Mouse (Mus musculus) heart, embryonic 12.5 days (tissue): ENCODE measurements at regions not wholly inside any gene's neighbourhood (a gene's known extent, or its start where the extent isn't known, plus 50 kb on each side); places are given as distances from the start of the nearest gene placed in this dataset.
A peak's percentile ranks its signal among the peaks of the same experiment; 100 is the strongest.

ENCODE experiments used
- ATAC-seq: fragments of 200-750 bp; cut with Nextera tagmentation; 2 replicates; pipeline ENCODE4 v1.8.0; 2017; ENCODE audit warnings: moderate TSS enrichment, moderate library complexity; ENCODE audit not compliant: insufficient number of reproducible peaks, low FRiP score
- H3K27ac ChIP-seq: fragments of 300-500 bp; sonication (generic); 2 replicates; pipeline ENCODE4 v1.5.1; 2016; ENCODE audit warnings: mild to moderate bottlenecking, moderate library complexity; ENCODE audit not compliant: poor library complexity, severe bottlenecking
- H3K27me3 ChIP-seq: fragments of 300-500 bp; sonication (generic); replicated peaks from 2 replicates; pipeline ENCODE4 v1.6.1; 2016; ENCODE audit warnings: mild to moderate bottlenecking, moderate library complexity
- H3K36me3 ChIP-seq: fragments of 300-500 bp; sonication (generic); 2 replicates; pipeline ENCODE4 v1.6.1; 2016; ENCODE audit warnings: mild to moderate bottlenecking, moderate library complexity
- H3K4me1 ChIP-seq: fragments of 300-500 bp; sonication (generic); replicated peaks from 2 replicates; pipeline ENCODE4 v1.6.1; 2016; ENCODE audit warnings: mild to moderate bottlenecking
- H3K4me2 ChIP-seq: fragments of 300-500 bp; sonication (generic); 2 replicates; pipeline ENCODE4 v1.6.1; 2016; ENCODE audit warnings: mild to moderate bottlenecking, moderate library complexity
- H3K4me3 ChIP-seq: fragments of 300-500 bp; sonication (generic); 2 replicates; pipeline ENCODE4 v1.5.1; 2016; ENCODE audit warnings: mild to moderate bottlenecking
- H3K9ac ChIP-seq: fragments of 300-500 bp; sonication (generic); 2 replicates; pipeline ENCODE4 v1.6.1; 2016; ENCODE audit warnings: mild to moderate bottlenecking, moderate library complexity
- H3K9me3 ChIP-seq: fragments of 300-500 bp; sonication (generic); replicated peaks from 2 replicates; pipeline ENCODE4 v1.6.1; 2016; ENCODE audit warnings: mild to moderate bottlenecking, moderate library complexity
- WGBS: fragments of 180-500 bp; shearing (Covaris S2); methylation state at CpG from one replicate; pipeline ENCODE4 v1.1.7; 2016; 5-methylcytosine and 5-hydroxymethylcytosine counted together

- H3K36me3 ChIP-seq = no peaks in the 10 kb centered on the region
- H3K9ac ChIP-seq = no peak overlapping the region
- H3K4me3 ChIP-seq = no peak overlapping the region
- peaks cover 8% of the 10 kb centered on the region for H3K9me3 ChIP-seq
- no peak overlapping the region for H3K27ac ChIP-seq
- WGBS = 71% methylated on average over 8 of the region's 8 CpGs
- ATAC-seq = no peak
- no peaks in the 10 kb centered on the region for H3K4me1 ChIP-seq
- no peaks in the 10 kb centered on the region for H3K27me3 ChIP-seq
- H3K4me2 ChIP-seq = no peak overlapping the region
Observed at GRCm38 (mm10) chr17:51477404-51477803, 298.3 kb upstream of the Tbc1d5 start.

- Histone ChIP-seq H3K9ac (no peak overlapping the region), H3K4me3 (no peak overlapping the region), H3K4me1 (no peaks in the 10 kb centered on the region), H3K9me3 (no peaks in the 10 kb centered on the region), H3K36me3 (no peaks in the 10 kb centered on the region), H3K27ac (no peak overlapping the region), H3K4me2 (peak overlapping the region; percentile 42; the same call in 1 of the 2 replicates), H3K27me3 (no peaks in the 10 kb centered on the region)
- WGBS = 55% methylated on average over 5 of the region's 5 CpGs
- no peak for ATAC-seq
Observed at GRCm38 (mm10) chr17:51462137-51462880, 283.2 kb upstream of the Tbc1d5 start.

GRCm38 (mm10) chr17:51461248-51461647, 282.1 kb upstream of the Tbc1d5 start:
- no peak overlapping the region for H3K27ac ChIP-seq
- H3K4me2 ChIP-seq = peak overlapping the region; percentile 33
- no peaks in the 10 kb centered on the region for H3K27me3 ChIP-seq
- no peaks in the 10 kb centered on the region for H3K4me1 ChIP-seq
- WGBS = 66% methylated on average over 14 of the region's 14 CpGs
- H3K9me3 ChIP-seq = no peaks in the 10 kb centered on the region
- ATAC-seq = no peak
- no peak overlapping the region for H3K4me3 ChIP-seq
- no peak overlapping the region for H3K9ac ChIP-seq
- no peaks in the 10 kb centered on the region for H3K36me3 ChIP-seq

- no peak for ATAC-seq
- H3K36me3 ChIP-seq = no peaks in the 10 kb centered on the region
Observed at GRCm38 (mm10) chr17:51459119-51459518, 280.0 kb upstream of the Tbc1d5 start.

GRCm38 (mm10) chr17:51415746-51416145, 236.6 kb upstream of the Tbc1d5 start:
- H3K27me3 ChIP-seq = no peaks in the 10 kb centered on the region
- H3K9ac ChIP-seq = no peak overlapping the region
- no peak overlapping the region for H3K4me2 ChIP-seq
- no peak for ATAC-seq
- no peaks in the 10 kb centered on the region for H3K4me1 ChIP-seq
- no peak overlapping the region for H3K27ac ChIP-seq
- 69% methylated on average over 6 of the region's 6 CpGs for WGBS
- no peaks in the 10 kb centered on the region for H3K9me3 ChIP-seq
- H3K36me3 ChIP-seq = no peaks in the 10 kb centered on the region
- no peak overlapping the region for H3K4me3 ChIP-seq

More at GRCm38 (mm10) chr17:51459119-51459518, 280.0 kb upstream of the Tbc1d5 start:
- H3K27me3 ChIP-seq = no peaks in the 10 kb centered on the region
- H3K9me3 ChIP-seq = no peaks in the 10 kb centered on the region
- H3K27ac ChIP-seq = no peak overlapping the region
- WGBS = 69% methylated on average over 1 of the region's 1 CpGs
- no peak overlapping the region for H3K4me3 ChIP-seq
- no peak overlapping the region for H3K9ac ChIP-seq
- no peak overlapping the region for H3K4me2 ChIP-seq
- H3K4me1 ChIP-seq = no peaks in the 10 kb centered on the region

- WGBS = 56% methylated on average over 4 of the region's 4 CpGs
- ATAC-seq = no peak
- Histone ChIP-seq H3K9ac (no peak overlapping the region), H3K4me1 (no peaks in the 10 kb centered on the region), H3K27me3 (no peaks in the 10 kb centered on the region), H3K27ac (no peak overlapping the region), H3K4me3 (no peak overlapping the region), H3K9me3 (no peaks in the 10 kb centered on the region), H3K4me2 (no peak overlapping the region), H3K36me3 (no peaks in the 10 kb centered on the region)
Observed at GRCm38 (mm10) chr17:51414304-51414703, 235.2 kb upstream of the Tbc1d5 start.

GRCm38 (mm10) chr17:51413741-51414140, 234.6 kb upstream of the Tbc1d5 start:
- no peak for ATAC-seq

GRCm38 (mm10) chr17:51411545-51412094, 232.5 kb upstream of the Tbc1d5 start:
- Histone ChIP-seq H3K4me1 (no peaks in the 10 kb centered on the region), H3K36me3 (no peaks in the 10 kb centered on the region), H3K9ac (no peak overlapping the region), H3K27me3 (no peaks in the 10 kb centered on the region), H3K4me3 (no peak overlapping the region), H3K4me2 (no peak overlapping the region), H3K9me3 (no peaks in the 10 kb centered on the region), H3K27ac (no peak overlapping the region)
- 82% methylated on average over 12 of the region's 12 CpGs for WGBS
- ATAC-seq = no peak

More at GRCm38 (mm10) chr17:51413741-51414140, 234.6 kb upstream of the Tbc1d5 start:
- H3K4me1 ChIP-seq = no peaks in the 10 kb centered on the region
- H3K27ac ChIP-seq = no peak overlapping the region
- no peak overlapping the region for H3K9ac ChIP-seq
- no peak overlapping the region for H3K4me2 ChIP-seq
- H3K4me3 ChIP-seq = no peak overlapping the region
- no peaks in the 10 kb centered on the region for H3K36me3 ChIP-seq
- H3K9me3 ChIP-seq = no peaks in the 10 kb centered on the region
- no peaks in the 10 kb centered on the region for H3K27me3 ChIP-seq

- no peaks in the 10 kb centered on the region for H3K4me1 ChIP-seq
- no peak overlapping the region for H3K4me2 ChIP-seq
- no peak overlapping the region for H3K27ac ChIP-seq
- no peak overlapping the region for H3K9ac ChIP-seq
- no peaks in the 10 kb centered on the region for H3K36me3 ChIP-seq
- WGBS = 47% methylated on average over 5 of the region's 5 CpGs
- H3K4me3 ChIP-seq = no peak overlapping the region
- no peaks in the 10 kb centered on the region for H3K27me3 ChIP-seq
- ATAC-seq = no peak
- no peaks in the 10 kb centered on the region for H3K9me3 ChIP-seq
Observed at GRCm38 (mm10) chr17:51408894-51409293, 229.7 kb upstream of the Tbc1d5 start.

GRCm38 (mm10) chr17:51408367-51408766, 229.2 kb upstream of the Tbc1d5 start:
- Histone ChIP-seq H3K4me3 (no peak overlapping the region), H3K27ac (no peak overlapping the region), H3K4me2 (no peak overlapping the region), H3K27me3 (no peaks in the 10 kb centered on the region), H3K9ac (no peak overlapping the region), H3K9me3 (no peaks in the 10 kb centered on the region), H3K4me1 (no peaks in the 10 kb centered on the region), H3K36me3 (no peaks in the 10 kb centered on the region)
- 51% methylated on average over 3 of the region's 3 CpGs for WGBS
- no peak for ATAC-seq

- no peaks in the 10 kb centered on the region for H3K36me3 ChIP-seq
- H3K4me2 ChIP-seq = no peak overlapping the region
- H3K4me3 ChIP-seq = no peak overlapping the region
- ATAC-seq = no peak
- H3K27me3 ChIP-seq = no peaks in the 10 kb centered on the region
- H3K9ac ChIP-seq = no peak overlapping the region
- no peaks in the 10 kb centered on the region for H3K4me1 ChIP-seq
- H3K9me3 ChIP-seq = no peaks in the 10 kb centered on the region
- H3K27ac ChIP-seq = no peak overlapping the region
- 81% methylated on average over 4 of the region's 4 CpGs for WGBS
Observed at GRCm38 (mm10) chr17:51407046-51407445, 227.9 kb upstream of the Tbc1d5 start.

GRCm38 (mm10) chr17:51405059-51405458, 225.9 kb upstream of the Tbc1d5 start:
- WGBS = 79% methylated on average over 3 of the region's 3 CpGs
- H3K4me1 ChIP-seq = no peaks in the 10 kb centered on the region
- no peaks in the 10 kb centered on the region for H3K27me3 ChIP-seq
- H3K4me2 ChIP-seq = no peak overlapping the region
- ATAC-seq = no peak
- no peak overlapping the region for H3K4me3 ChIP-seq
- no peak overlapping the region for H3K27ac ChIP-seq
- H3K9me3 ChIP-seq = no peaks in the 10 kb centered on the region
- no peak overlapping the region for H3K9ac ChIP-seq
- no peaks in the 10 kb centered on the region for H3K36me3 ChIP-seq
